Mouse (Mus musculus) heart, embryonic 16.5 days (tissue): ENCODE measurements around the gene Olfm4. TPM values are rescaled to one million over a fixed set of nuclear protein-coding genes. Genes with fewer than 3 reads are reported as not detected.

ENCODE experiments used
- ATAC-seq: fragments of 200-750 bp; cut with Nextera tagmentation; replicated peaks from 2 replicates; pipeline ENCODE4 v1.8.0; 2017; ENCODE audit warnings: moderate number of reproducible peaks; ENCODE audit not compliant: insufficient read depth, low FRiP score; ENCODE audit errors: extremely low read depth
- H3K27ac ChIP-seq: fragments of 300-500 bp; sonication (generic); 2 replicates; pipeline ENCODE4 v1.5.1; 2014; ENCODE audit warnings: mild to moderate bottlenecking, low read length, control low read depth, moderate library complexity
- H3K27me3 ChIP-seq: fragments of 300-500 bp; sonication (generic); 2 replicates; pipeline ENCODE4 v1.6.1; 2014; ENCODE audit warnings: low read length, mixed read lengths; ENCODE audit not compliant: control insufficient read depth, insufficient read depth
- H3K36me3 ChIP-seq: fragments of 300-500 bp; sonication (generic); 2 replicates; pipeline ENCODE4 v1.6.1; 2014; ENCODE audit not compliant: control insufficient read depth, insufficient read depth
- H3K4me1 ChIP-seq: fragments of 300-500 bp; sonication (generic); 2 replicates; pipeline ENCODE4 v1.6.1; 2014; ENCODE audit warnings: low read length, mixed read lengths; ENCODE audit not compliant: control insufficient read depth, insufficient read depth
- H3K4me2 ChIP-seq: fragments of 300-500 bp; sonication (generic); 2 replicates; pipeline ENCODE4 v1.6.1; 2014; ENCODE audit warnings: low read depth, mild to moderate bottlenecking, control low read depth, low read length
- H3K4me3 ChIP-seq: fragments of 300-500 bp; sonication (generic); 2 replicates; pipeline ENCODE4 v1.5.1; 2014; ENCODE audit warnings: mild to moderate bottlenecking, control low read depth, low read length
- H3K9ac ChIP-seq: fragments of 300-500 bp; sonication (generic); 2 replicates; pipeline ENCODE4 v1.6.1; 2014; ENCODE audit warnings: low read length, control low read depth
- H3K9me3 ChIP-seq: fragments of 300-500 bp; sonication (generic); replicated peaks from 2 replicates; pipeline ENCODE4 v1.6.1; 2016; ENCODE audit warnings: low read length; ENCODE audit not compliant: control insufficient read depth
- WGBS: fragments of 180-500 bp; shearing (Covaris S2); extraction: QIAGEN DNeasy Blood & Tissue Kit; methylation state at CpG from one replicate; pipeline ENCODE4 v1.1.7; 2014; 5-methylcytosine and 5-hydroxymethylcytosine counted together
- polyA plus RNA-seq: library from polyadenylated mRNA; unstranded; fragments of >200 nt; fragmentation: Nextera tagmentation; extraction: Ambion mirVana; gene quantifications from 2 replicates; pipeline ENCODE4 v1.2.1, GENCODE M21; 2015

Gene Olfm4
- polyA plus RNA-seq, 1 experiment from 2014 or later: 2.4 TPM

GRCm38 (mm10) chr14:80055725-80056124, 71.8 kb downstream of the Olfm4 start:
- WGBS: 64% methylated on average over 3 of the region's 3 CpGs
- no peak overlapping the region for H3K9ac ChIP-seq
- H3K27ac ChIP-seq: no peak overlapping the region
- no peak for ATAC-seq
- H3K9me3 ChIP-seq: no peaks in the 10 kb centered on the region
- no peak overlapping the region for H3K4me2 ChIP-seq
- no peaks in the 10 kb centered on the region for H3K36me3 ChIP-seq
- no peaks in the 10 kb centered on the region for H3K4me1 ChIP-seq
- no peak overlapping the region for H3K4me3 ChIP-seq
- no peaks in the 10 kb centered on the region for H3K27me3 ChIP-seq

- H3K27ac ChIP-seq: no peak overlapping the region
- no peaks in the 10 kb centered on the region for H3K27me3 ChIP-seq
- no peak for ATAC-seq
- H3K9ac ChIP-seq: no peak overlapping the region
- H3K36me3 ChIP-seq: no peaks in the 10 kb centered on the region
- H3K4me2 ChIP-seq: no peak overlapping the region
- no peak overlapping the region for H3K4me3 ChIP-seq
- H3K9me3 ChIP-seq: no peaks in the 10 kb centered on the region
- 77% methylated on average over 3 of the region's 3 CpGs for WGBS
- H3K4me1 ChIP-seq: no peaks in the 10 kb centered on the region
Measured at GRCm38 (mm10) chr14:80061686-80062085, 77.8 kb downstream of the Olfm4 start.

GRCm38 (mm10) chr14:80062896-80063295, 79.0 kb downstream of the Olfm4 start:
- Histone ChIP-seq H3K4me1 (no peaks in the 10 kb centered on the region), H3K4me3 (no peak overlapping the region), H3K36me3 (no peaks in the 10 kb centered on the region), H3K27ac (no peak overlapping the region), H3K4me2 (no peak overlapping the region), H3K9ac (no peak overlapping the region), H3K9me3 (no peaks in the 10 kb centered on the region), H3K27me3 (no peaks in the 10 kb centered on the region)
- ATAC-seq: no peak
- WGBS: 81% methylated on average over 9 of the region's 9 CpGs

GRCm38 (mm10) chr14:80070580-80070979, 86.7 kb downstream of the Olfm4 start:
- H3K4me1 ChIP-seq: peaks cover 4% of the 10 kb centered on the region
- no peaks in the 10 kb centered on the region for H3K9me3 ChIP-seq
- no peaks in the 10 kb centered on the region for H3K36me3 ChIP-seq
- no peak overlapping the region for H3K9ac ChIP-seq
- no peak overlapping the region for H3K4me2 ChIP-seq
- ATAC-seq: no peak
- H3K4me3 ChIP-seq: no peak overlapping the region
- H3K27ac ChIP-seq: no peak overlapping the region
- 79% methylated on average over 3 of the region's 3 CpGs for WGBS
- no peaks in the 10 kb centered on the region for H3K27me3 ChIP-seq

Other genes with a start within 250 kb of the Olfm4 start
- 0.07 and 0.34 TPM in 2 replicates for gene Pcdh8, start 212.8 kb upstream of the Olfm4 start, polyA plus RNA-seq